Mouse (Mus musculus) olfactory bulb, adult 2 months (tissue): ENCODE measurements around the gene Tdrd3.

Experiments
- CTCF ChIP-seq: fragments of 200-500 bp; IDR thresholded peaks from 2 replicates; pipeline ENCODE4 v1.5.1; 2012; ENCODE audit warnings: low read depth, mild to moderate bottlenecking, low read length, moderate library complexity; ENCODE audit not compliant: insufficient read depth
- POLR2A ChIP-seq: fragments of 200-500 bp; IDR thresholded peaks from 2 replicates; pipeline ENCODE4 v1.6.1; 2012; ENCODE audit warnings: mild to moderate bottlenecking, low read depth, low read length, moderate library complexity; ENCODE audit not compliant: insufficient read depth

DNA sequence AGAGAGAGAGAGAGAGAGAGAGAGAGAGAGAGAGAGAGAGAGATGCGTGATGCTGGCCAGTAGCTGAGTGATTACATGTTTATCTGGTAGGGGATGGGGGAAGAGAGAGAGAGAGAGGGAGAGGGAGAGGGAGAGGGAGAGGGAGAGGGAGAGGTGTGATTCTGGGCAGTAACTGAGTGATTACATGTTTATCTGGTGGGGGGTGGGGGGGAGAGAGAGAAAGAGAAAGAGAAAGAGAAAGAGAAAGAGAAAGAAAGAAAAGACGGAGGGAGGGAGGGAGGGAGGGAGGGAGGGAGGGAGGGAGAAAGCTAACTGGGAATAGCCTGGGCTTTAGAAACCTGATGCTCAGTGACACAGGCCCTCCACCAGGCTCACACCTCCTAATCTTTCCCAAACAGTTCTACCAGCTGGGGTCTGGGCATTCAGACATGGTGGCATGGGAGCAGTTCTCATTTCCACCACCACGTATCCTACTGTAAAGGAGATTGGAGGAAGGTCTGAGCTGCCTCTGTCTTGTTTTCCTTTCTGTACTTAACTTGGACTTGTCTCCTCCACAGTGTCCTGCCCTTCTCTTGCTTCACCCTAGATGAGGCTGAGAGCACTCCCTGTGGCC lies 62.0 kb downstream of the Tdrd3 start:
- no peak for TF ChIP-seq CTCF
- no peak for TF ChIP-seq POLR2A
